Mouse (Mus musculus) layer of hippocampus, adult 6 months (tissue): Measurements from ENCODE around the gene Mlxip. TPM values are rescaled to one million over a fixed set of nuclear protein-coding genes. Genes with fewer than 3 reads are reported as not detected.

Experiments
- long read RNA-seq, 2 experiments: library from polyadenylated mRNA; unstranded; transcript quantifications; one replicate each; pipeline ENCODE4 v2.0.0; 2019 to 2020
- polyA plus RNA-seq: library from polyadenylated mRNA; unstranded; fragments of <200 nt; fragmentation: Nextera tagmentation; gene quantifications from 2 replicates; pipeline ENCODE4 v1.2.3, GENCODE M21; 2021

The Mlxip gene
- polyA plus RNA-seq, result 4.1 and 6.3 TPM in 2 replicates
- long read RNA-seq, experiment 1, partial matches to known transcripts, result 0 of 1 reads
- long read RNA-seq, experiment 1, other reads (novel, unspliced or antisense), result 1 of 1 reads
- long read RNA-seq, experiment 2, partial matches to known transcripts, result 1 of 11 reads
- long read RNA-seq, experiment 2, other reads (novel, unspliced or antisense), result 10 of 11 reads

GRCm38 (mm10) chr5:123394303-123394956 lies at the start of gene Mlxip:
TSS of gene Mlxip (plus strand) at chr5:123394798.

GRCm38 (mm10) chr5:123489112-123489785 lies 94.7 kb downstream of the Mlxip start, which contains the start of the genes Lrrc43 and Il31:
TSS of gene Lrrc43 (plus strand) at chr5:123489305.
TSS of gene Il31 (minus strand) at chr5:123489489.

Other genes with a start within 250 kb of the Mlxip start
- 45.6 and 47.6 TPM in 2 replicates for gene Psmd9, start 225.4 kb upstream of the Mlxip start, polyA plus RNA-seq
- not detected in 2 replicates for gene Hpd, start 212.1 kb upstream of the Mlxip start, polyA plus RNA-seq
- 0.54 and 0.68 TPM in 2 replicates for gene Wdr66, start 142.7 kb upstream of the Mlxip start, polyA plus RNA-seq
- 13.1 and 13.8 TPM in 2 replicates for gene Bcl7a, start 51.0 kb upstream of the Mlxip start, polyA plus RNA-seq
- 0.53 and 0.72 TPM in 2 replicates for gene Lrrc43, start 94.5 kb downstream of the Mlxip start, polyA plus RNA-seq
- gene Il31, start 94.7 kb downstream of the Mlxip start, polyA plus RNA-seq, result not detected in 2 replicates
- gene B3gnt4, start 115.7 kb downstream of the Mlxip start, polyA plus RNA-seq, result 1.4 and 1.7 TPM in 2 replicates
- gene Diablo, start 129.4 kb downstream of the Mlxip start, polyA plus RNA-seq, result 58.2 and 58.3 TPM in 2 replicates
- 0.34 TPM in 1 of 2 replicates, not detected in the other for gene Gm49027, start 130.7 kb downstream of the Mlxip start, polyA plus RNA-seq
- gene Vps33a, start 178.2 kb downstream of the Mlxip start, polyA plus RNA-seq, result 30.1 and 33.1 TPM in 2 replicates